Mouse (Mus musculus): ENCODE results near the gene Celf5. TPM values are rescaled to one million over a fixed set of nuclear protein-coding genes. Genes with fewer than 3 reads are reported as not detected.

The Celf5 gene
- polyA plus RNA-seq (2014; fragmentation: Nextera tagmentation; extraction: Ambion mirVana) = 0.19 and 0.31 TPM in 2 replicates

GRCm38 (mm10) chr10:81482533-81482889 lies at the start of gene Celf5:
Celf5 (minus strand) TSS chr10:81482709.
- ATAC-seq (replicated peaks; ENCODE audit: insufficient number of reproducible peaks, low FRiP score, low TSS enrichment) = 0 out of 2 replicates have a peak, but pooled peaks have one; percentile 17
- no peak within 1 kb of the TSS for H3K27ac ChIP-seq (ENCODE audit: low read depth, low read length)
- peaks cover 34% of the 10 kb centered on the region for H3K27me3 ChIP-seq (ENCODE audit: control insufficient read depth, insufficient read depth, low read length)
- peak within 1 kb of the TSS; percentile 85 for H3K4me2 ChIP-seq
- no peaks in the 10 kb centered on the region for H3K9me3 ChIP-seq (replicated peaks; ENCODE audit: control insufficient read depth, low read length)
- H3K4me1 ChIP-seq (ENCODE audit: control insufficient read depth, insufficient read depth, low read length) = peaks cover 6% of the 10 kb centered on the region; the same call in 1 of the 2 replicates
- H3K9ac ChIP-seq (ENCODE audit: low read depth, low read length) = 0 out of 2 replicates have a peak within 1 kb of the TSS, but pooled peaks have one; percentile 29
- WGBS (ENCODE audit: insufficient replicate concordance) = under 1% methylated on average over 32 of the region's 36 CpGs
- peak within 1 kb of the TSS; percentile 44 for H3K4me3 ChIP-seq (ENCODE audit: low read depth, low read length)
- H3K36me3 ChIP-seq (ENCODE audit: control insufficient read depth, insufficient read depth, low read length) = peaks cover 10% of the 10 kb centered on the region; the same call in 1 of the 2 replicates

GRCm38 (mm10) chr10:81526779-81527178 lies 44.3 kb upstream of the Celf5 start:
- no peaks in the 10 kb centered on the region for H3K27me3 ChIP-seq (ENCODE audit: control insufficient read depth, insufficient read depth, low read length)
- ATAC-seq (replicated peaks; ENCODE audit: insufficient number of reproducible peaks, low FRiP score, low TSS enrichment) = no peak
- H3K36me3 ChIP-seq (ENCODE audit: control insufficient read depth, insufficient read depth, low read length) = peaks cover 18% of the 10 kb centered on the region
- H3K27ac ChIP-seq (ENCODE audit: low read depth, low read length) = no peak overlapping the region
- no peak overlapping the region for H3K4me3 ChIP-seq (ENCODE audit: low read depth, low read length)
- H3K4me1 ChIP-seq (ENCODE audit: control insufficient read depth, insufficient read depth, low read length) = peaks cover 13% of the 10 kb centered on the region
- no peak overlapping the region for H3K9ac ChIP-seq (ENCODE audit: low read depth, low read length)
- H3K4me2 ChIP-seq = no peak overlapping the region
- 14% methylated on average over 14 of the region's 14 CpGs for WGBS (ENCODE audit: insufficient replicate concordance)
- H3K9me3 ChIP-seq (replicated peaks; ENCODE audit: control insufficient read depth, low read length) = no peaks in the 10 kb centered on the region

- Histone ChIP-seq H3K4me2 (no peak overlapping the region; the same call in 1 of the 2 replicates), H3K27ac (ENCODE audit: low read depth, low read length) (no peak overlapping the region), H3K27me3 (ENCODE audit: control insufficient read depth, insufficient read depth, low read length) (no peaks in the 10 kb centered on the region), H3K4me1 (ENCODE audit: control insufficient read depth, insufficient read depth, low read length) (peaks cover 13% of the 10 kb centered on the region), H3K9me3 (replicated peaks; ENCODE audit: control insufficient read depth, low read length) (no peaks in the 10 kb centered on the region), H3K9ac (ENCODE audit: low read depth, low read length) (no peak overlapping the region), H3K4me3 (ENCODE audit: low read depth, low read length) (no peak overlapping the region), H3K36me3 (ENCODE audit: control insufficient read depth, insufficient read depth, low read length) (peaks cover 8% of the 10 kb centered on the region)
- ATAC-seq (replicated peaks; ENCODE audit: insufficient number of reproducible peaks, low FRiP score, low TSS enrichment) = no peak
- 33% methylated on average over 12 of the region's 13 CpGs for WGBS (ENCODE audit: insufficient replicate concordance)
These were observed 42.6 kb upstream of the Celf5 start for GRCm38 (mm10) chr10:81525017-81525694.

DNA sequence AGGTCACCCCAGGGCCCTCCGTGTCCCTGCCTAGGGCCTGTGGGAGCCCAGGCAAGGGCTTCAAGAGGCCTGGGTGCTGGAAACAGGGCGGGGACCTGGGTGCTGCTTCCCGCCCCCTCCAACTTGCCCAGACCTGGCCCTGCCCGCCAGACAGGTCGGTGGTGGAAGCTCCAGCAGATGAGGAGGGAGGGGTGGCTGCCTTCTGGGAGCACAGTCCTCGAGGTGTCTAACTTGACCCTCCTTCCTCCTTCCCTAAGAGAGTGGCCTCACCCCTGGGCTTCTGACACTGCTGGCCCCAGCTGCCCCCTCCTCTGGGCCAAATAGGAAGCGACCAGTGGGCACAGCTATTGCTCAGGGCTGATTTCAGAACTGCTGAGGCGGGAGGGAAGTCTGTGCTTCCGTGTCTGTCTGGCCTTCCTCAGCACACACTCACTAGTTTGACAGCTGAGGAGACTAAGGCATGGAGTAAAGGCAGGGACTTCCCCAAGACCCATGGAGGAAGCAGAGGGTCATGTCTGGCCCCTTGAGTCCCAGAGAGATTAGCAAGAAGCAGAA lies 41.6 kb upstream of the Celf5 start, which contains the start of gene Gna15:
Gene Gna15 (minus strand): TSS at position 175 of the 555 bp plus-strand sequence.
- Histone ChIP-seq H3K4me1 (ENCODE audit: control insufficient read depth, insufficient read depth, low read length) (peaks cover 13% of the 10 kb centered on the region), H3K4me3 (ENCODE audit: low read depth, low read length) (peak within 1 kb of the TSS; percentile 31), H3K4me2 (peak within 1 kb of the TSS; percentile 63), H3K36me3 (ENCODE audit: control insufficient read depth, insufficient read depth, low read length) (no peaks in the 10 kb centered on the region), H3K9ac (ENCODE audit: low read depth, low read length) (peak within 1 kb of the TSS; percentile 58; the same call in 1 of the 2 replicates), H3K27ac (ENCODE audit: low read depth, low read length) (peak within 1 kb of the TSS; percentile 37), H3K27me3 (ENCODE audit: control insufficient read depth, insufficient read depth, low read length) (no peaks in the 10 kb centered on the region), H3K9me3 (replicated peaks; ENCODE audit: control insufficient read depth, low read length) (no peaks in the 10 kb centered on the region)
- peak; percentile 41 for ATAC-seq (replicated peaks; ENCODE audit: insufficient number of reproducible peaks, low FRiP score, low TSS enrichment)
- 6% methylated on average over 6 of the region's 9 CpGs for WGBS (ENCODE audit: insufficient replicate concordance)

GRCm38 (mm10) chr10:81523570-81523969 lies 41.1 kb upstream of the Celf5 start:
- H3K4me2 ChIP-seq = peak overlapping the region; percentile 63
- H3K9ac ChIP-seq (ENCODE audit: low read depth, low read length) = peak overlapping the region; percentile 58; the same call in 1 of the 2 replicates
- peak overlapping the region; percentile 31 for H3K4me3 ChIP-seq (ENCODE audit: low read depth, low read length)
- no peaks in the 10 kb centered on the region for H3K9me3 ChIP-seq (replicated peaks; ENCODE audit: control insufficient read depth, low read length)
- H3K36me3 ChIP-seq (ENCODE audit: control insufficient read depth, insufficient read depth, low read length) = no peaks in the 10 kb centered on the region
- H3K4me1 ChIP-seq (ENCODE audit: control insufficient read depth, insufficient read depth, low read length) = peaks cover 13% of the 10 kb centered on the region
- no peak for ATAC-seq (replicated peaks; ENCODE audit: insufficient number of reproducible peaks, low FRiP score, low TSS enrichment)
- no peaks in the 10 kb centered on the region for H3K27me3 ChIP-seq (ENCODE audit: control insufficient read depth, insufficient read depth, low read length)
- H3K27ac ChIP-seq (ENCODE audit: low read depth, low read length) = peak overlapping the region; percentile 37
- 11% methylated on average over 19 of the region's 19 CpGs for WGBS (ENCODE audit: insufficient replicate concordance)

- peak overlapping the region; percentile 63 for H3K4me2 ChIP-seq
- no peaks in the 10 kb centered on the region for H3K27me3 ChIP-seq (ENCODE audit: control insufficient read depth, insufficient read depth, low read length)
- H3K9me3 ChIP-seq (replicated peaks; ENCODE audit: control insufficient read depth, low read length) = no peaks in the 10 kb centered on the region
- 67% methylated on average over 6 of the region's 6 CpGs for WGBS (ENCODE audit: insufficient replicate concordance)
- H3K27ac ChIP-seq (ENCODE audit: low read depth, low read length) = no peak overlapping the region
- no peak overlapping the region; the same call in 1 of the 2 replicates for H3K9ac ChIP-seq (ENCODE audit: low read depth, low read length)
- no peak for ATAC-seq (replicated peaks; ENCODE audit: insufficient number of reproducible peaks, low FRiP score, low TSS enrichment)
- peaks cover 13% of the 10 kb centered on the region for H3K4me1 ChIP-seq (ENCODE audit: control insufficient read depth, insufficient read depth, low read length)
- no peaks in the 10 kb centered on the region for H3K36me3 ChIP-seq (ENCODE audit: control insufficient read depth, insufficient read depth, low read length)
- peak overlapping the region; percentile 31; the same call in 1 of the 2 replicates for H3K4me3 ChIP-seq (ENCODE audit: low read depth, low read length)
These were observed 40.6 kb upstream of the Celf5 start for GRCm38 (mm10) chr10:81523142-81523541.

- Histone ChIP-seq H3K9ac (ENCODE audit: low read depth, low read length) (no peak overlapping the region), H3K4me1 (ENCODE audit: control insufficient read depth, insufficient read depth, low read length) (peaks cover 12% of the 10 kb centered on the region), H3K27me3 (ENCODE audit: control insufficient read depth, insufficient read depth, low read length) (no peaks in the 10 kb centered on the region), H3K4me2 (no peak overlapping the region), H3K27ac (ENCODE audit: low read depth, low read length) (no peak overlapping the region), H3K9me3 (replicated peaks; ENCODE audit: control insufficient read depth, low read length) (no peaks in the 10 kb centered on the region), H3K4me3 (ENCODE audit: low read depth, low read length) (no peak overlapping the region), H3K36me3 (ENCODE audit: control insufficient read depth, insufficient read depth, low read length) (no peaks in the 10 kb centered on the region)
- 63% methylated on average over 3 of the region's 3 CpGs for WGBS (ENCODE audit: insufficient replicate concordance)
- no peak for ATAC-seq (replicated peaks; ENCODE audit: insufficient number of reproducible peaks, low FRiP score, low TSS enrichment)
These were observed 37.5 kb upstream of the Celf5 start for GRCm38 (mm10) chr10:81519978-81520365.

DNA sequence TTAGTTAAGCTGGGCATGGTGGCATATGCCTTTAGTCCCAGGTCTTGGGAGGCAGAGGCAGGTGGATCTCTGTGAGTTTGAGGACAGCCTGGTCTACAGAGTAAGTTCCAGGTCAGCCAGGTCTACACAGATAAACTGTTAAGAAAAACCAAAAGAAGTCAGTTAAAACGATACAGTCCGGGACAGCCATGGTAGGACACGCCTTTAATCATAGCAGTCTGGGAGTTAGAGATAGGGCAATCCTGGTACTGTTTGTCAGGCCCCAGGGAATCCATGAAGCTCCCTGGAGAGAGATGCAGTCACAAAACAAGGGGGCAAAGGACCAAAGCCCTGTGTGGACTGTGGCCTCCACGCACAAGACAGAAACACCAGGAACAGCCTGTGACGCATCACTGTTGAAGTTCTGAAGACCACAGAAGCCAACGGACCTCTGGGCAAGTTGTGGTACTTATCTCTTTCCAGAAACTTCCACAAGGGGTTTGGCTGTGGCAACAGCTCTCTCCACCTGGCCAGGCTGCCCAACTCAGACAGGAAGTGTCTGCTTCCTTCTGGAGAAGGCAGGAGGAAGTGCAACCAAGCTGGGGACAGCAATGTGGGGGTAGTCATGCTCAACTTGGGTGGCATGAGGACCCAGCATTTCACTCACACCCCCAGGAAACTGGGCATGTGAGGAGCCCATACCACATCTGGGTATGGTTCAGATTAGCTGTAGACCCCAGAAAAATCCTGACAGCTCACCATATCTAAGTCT lies 36.9 kb upstream of the Celf5 start:
- no peak overlapping the region for H3K4me2 ChIP-seq
- H3K36me3 ChIP-seq (ENCODE audit: control insufficient read depth, insufficient read depth, low read length) = no peaks in the 10 kb centered on the region
- 59% methylated on average over 6 of the region's 6 CpGs for WGBS (ENCODE audit: insufficient replicate concordance)
- H3K27ac ChIP-seq (ENCODE audit: low read depth, low read length) = no peak overlapping the region
- no peaks in the 10 kb centered on the region for H3K27me3 ChIP-seq (ENCODE audit: control insufficient read depth, insufficient read depth, low read length)
- no peak for ATAC-seq (replicated peaks; ENCODE audit: insufficient number of reproducible peaks, low FRiP score, low TSS enrichment)
- H3K9ac ChIP-seq (ENCODE audit: low read depth, low read length) = no peak overlapping the region
- H3K4me1 ChIP-seq (ENCODE audit: control insufficient read depth, insufficient read depth, low read length) = peaks cover 10% of the 10 kb centered on the region
- no peak overlapping the region for H3K4me3 ChIP-seq (ENCODE audit: low read depth, low read length)
- no peaks in the 10 kb centered on the region for H3K9me3 ChIP-seq (replicated peaks; ENCODE audit: control insufficient read depth, low read length)
